Mouse (Mus musculus) inflammation-experienced regulatory T-cells (primary cell): ENCODE results near the gene Gm6465. TPM values are rescaled to one million over a fixed set of nuclear protein-coding genes. Genes with fewer than 3 reads are reported as not detected.

Experiments used
- polyA plus RNA-seq, 2 experiments: library from polyadenylated mRNA; unstranded; fragments of 100-300 nt; shearing (Covaris generic); gene quantifications; one replicate each; pipeline ENCODE4 v1.2.1; 2017

Gm6465 gene
- not detected for polyA plus RNA-seq

GRCm38 (mm10) chr5:11845239-11845638 lies at the start of gene Gm6465:
TSS of gene Gm6465 (plus strand) at chr5:11845539.

Other genes starting within 250 kb of the Gm6465 start
- 1 to 10 TPM in 1 of 2 experiments, not detected in 1; 2.5 TPM for gene Gm8922, start 163.6 kb upstream of the Gm6465 start, polyA plus RNA-seq
- 1 to 10 TPM in 1 of 2 experiments, not detected in 1; 1.2 TPM for gene Gm8926, start 75.0 kb upstream of the Gm6465 start, polyA plus RNA-seq
- gene 4933402N22Rik, start 72.5 kb downstream of the Gm6465 start, polyA plus RNA-seq: under 1 TPM in 1 of 2 experiments, not detected in 1; 0.25 TPM